Mouse (Mus musculus) T-cell, adult 2 months (primary cell): ENCODE measurements around the gene Col4a4.

Source experiments
- DNase-seq: peaks from one replicate; pipeline ENCODE4 v3.0.0; 2022; ENCODE audit warnings: low spot score

The Col4a4 gene

GRCm38 (mm10) chr1:82577915-82578314 lies 8.7 kb downstream of the Col4a4 start:
- DNase-seq, result no peak

- DNase-seq, result no peak
Measured at GRCm38 (mm10) chr1:82577339-82577738, 9.3 kb downstream of the Col4a4 start.

GRCm38 (mm10) chr1:82576182-82576581 lies 10.5 kb downstream of the Col4a4 start:
- DNase-seq, result no peak

GRCm38 (mm10) chr1:82575681-82576080 lies 11.0 kb downstream of the Col4a4 start:
- DNase-seq, result no peak

GRCm38 (mm10) chr1:82571758-82572157 lies 14.9 kb downstream of the Col4a4 start:
- no peak for DNase-seq

GRCm38 (mm10) chr1:82569405-82569804 lies 17.2 kb downstream of the Col4a4 start:
- DNase-seq, result no peak

GRCm38 (mm10) chr1:82560223-82560622 lies 26.4 kb downstream of the Col4a4 start:
- no peak for DNase-seq

- no peak for DNase-seq
Measured at GRCm38 (mm10) chr1:82554889-82555288, 31.8 kb downstream of the Col4a4 start.

GRCm38 (mm10) chr1:82554443-82554850 lies 32.2 kb downstream of the Col4a4 start:
- DNase-seq, result no peak

- DNase-seq, result no peak
Measured at GRCm38 (mm10) chr1:82545199-82545960, 41.3 kb downstream of the Col4a4 start.

GRCm38 (mm10) chr1:82544419-82545185 lies 42.0 kb downstream of the Col4a4 start:
- DNase-seq, result no peak

- DNase-seq, result no peak
Measured at GRCm38 (mm10) chr1:82543934-82544333, 42.7 kb downstream of the Col4a4 start.

- DNase-seq, result no peak
Measured at GRCm38 (mm10) chr1:82540056-82540455, 46.6 kb downstream of the Col4a4 start.

GRCm38 (mm10) chr1:82537848-82538247 lies 48.8 kb downstream of the Col4a4 start:
- no peak for DNase-seq

- no peak for DNase-seq
Measured at GRCm38 (mm10) chr1:82536515-82537174, 50.0 kb downstream of the Col4a4 start.

GRCm38 (mm10) chr1:82527931-82528330 lies 58.7 kb downstream of the Col4a4 start:
- no peak for DNase-seq

- no peak for DNase-seq
Measured at GRCm38 (mm10) chr1:82491954-82492353, 94.7 kb downstream of the Col4a4 start.

GRCm38 (mm10) chr1:82486371-82486770 lies 100.3 kb downstream of the Col4a4 start:
- DNase-seq, result no peak

GRCm38 (mm10) chr1:82482371-82482770 lies 104.3 kb downstream of the Col4a4 start:
- DNase-seq, result no peak

GRCm38 (mm10) chr1:82479696-82480487 lies 106.8 kb downstream of the Col4a4 start:
- DNase-seq, result no peak

- DNase-seq, result no peak
Measured at GRCm38 (mm10) chr1:82476746-82477145, 109.9 kb downstream of the Col4a4 start.

- DNase-seq, result no peak
Measured at GRCm38 (mm10) chr1:82476256-82476655, 110.4 kb downstream of the Col4a4 start.
